Mouse (Mus musculus) adrenal gland, postnatal 10 days (tissue): ENCODE data around the gene Lmntd1. TPM values are rescaled to one million over a fixed set of nuclear protein-coding genes. Genes with fewer than 3 reads are reported as not detected.

Source experiments
- DNase-seq: peaks from one replicate; pipeline ENCODE4 v3.0.0; 2021; ENCODE audit warnings: mixed read lengths
- total RNA-seq, 2 experiments: library from RNA; stranded (reverse); gene quantifications; 2 replicates each; pipeline ENCODE4 v1.2.3; 2021

Lmntd1 gene
- total RNA-seq, 2 experiments from 2014 or later = 1.2 to 1.7 TPM

GRCm38 (mm10) chr6:145604648-145605047, 9.5 kb downstream of the Lmntd1 start:
- no peak for DNase-seq

- no peak for DNase-seq
Observed at GRCm38 (mm10) chr6:145604126-145604525, 10.0 kb downstream of the Lmntd1 start.

GRCm38 (mm10) chr6:145598794-145599555, 15.1 kb downstream of the Lmntd1 start:
- no peak for DNase-seq

DNA sequence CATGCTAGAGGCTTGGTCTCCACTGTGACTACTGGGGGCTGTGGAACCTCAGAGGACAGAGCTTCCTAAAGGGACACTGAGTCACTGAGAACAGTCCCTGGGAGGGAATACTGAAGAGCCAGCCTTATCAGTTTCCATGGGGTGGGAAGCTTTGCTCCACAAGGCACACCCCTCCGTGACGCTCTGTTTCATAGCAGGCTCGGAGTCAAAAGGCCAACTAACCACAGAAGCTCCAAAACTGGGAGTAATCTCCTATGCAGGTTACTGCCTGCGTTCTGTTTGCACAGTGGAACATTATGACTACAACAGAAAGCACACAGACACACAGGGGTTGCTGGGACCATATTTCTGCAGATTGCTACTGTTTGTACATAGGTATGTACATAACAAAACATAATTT, 18.2 kb downstream of the Lmntd1 start:
- DNase-seq = no peak

GRCm38 (mm10) chr6:145593991-145594390, 20.1 kb downstream of the Lmntd1 start:
- peak; percentile 69 for DNase-seq

GRCm38 (mm10) chr6:145592531-145592998, 21.6 kb downstream of the Lmntd1 start:
- no peak for DNase-seq

GRCm38 (mm10) chr6:145592036-145592435, 22.1 kb downstream of the Lmntd1 start:
- DNase-seq = no peak

GRCm38 (mm10) chr6:145591578-145591977, 22.5 kb downstream of the Lmntd1 start:
- DNase-seq = no peak

GRCm38 (mm10) chr6:145590501-145591293, 23.4 kb downstream of the Lmntd1 start:
- no peak for DNase-seq

GRCm38 (mm10) chr6:145585052-145585973, 28.8 kb downstream of the Lmntd1 start:
- no peak for DNase-seq

DNA sequence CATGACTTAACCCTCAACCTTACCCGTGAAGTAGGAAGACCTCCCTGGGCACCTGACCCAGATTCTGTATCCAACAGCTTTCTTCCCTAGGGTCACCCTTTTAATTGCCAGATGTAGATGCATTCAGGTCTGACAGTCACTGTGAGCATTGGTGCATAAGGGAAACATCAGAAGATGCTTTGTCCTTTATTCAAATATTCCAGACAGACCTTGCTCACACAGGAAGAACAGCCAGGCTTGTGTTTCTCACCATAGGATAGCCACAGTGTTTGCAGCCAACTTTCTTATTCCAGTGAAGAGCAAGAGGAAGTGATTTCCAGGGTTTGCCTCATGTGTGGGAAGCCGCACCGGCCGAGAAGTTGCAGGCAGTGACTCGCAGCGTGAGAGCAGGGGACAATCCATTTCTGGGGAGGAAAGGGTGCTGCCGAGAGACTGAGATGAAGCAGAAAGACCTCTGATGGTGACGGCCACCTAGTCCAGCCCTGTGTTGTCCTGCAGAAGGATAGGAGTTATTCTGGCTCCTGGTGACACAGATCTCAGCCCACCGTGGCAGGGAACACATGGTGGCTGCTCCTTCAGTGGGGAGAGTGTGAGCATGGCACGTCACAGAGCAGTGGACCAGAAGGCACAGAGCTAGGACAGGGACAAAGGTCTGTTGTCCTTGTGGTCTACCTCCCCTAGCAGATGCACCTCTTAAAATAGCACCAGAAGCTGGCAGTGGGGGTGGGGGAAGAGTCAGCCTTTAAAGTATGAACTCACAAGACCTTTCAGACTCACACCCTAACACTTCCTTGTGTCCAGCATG, 32.6 kb downstream of the Lmntd1 start:
- no peak for DNase-seq

GRCm38 (mm10) chr6:145579761-145580160, 34.4 kb downstream of the Lmntd1 start:
- no peak for DNase-seq

DNA sequence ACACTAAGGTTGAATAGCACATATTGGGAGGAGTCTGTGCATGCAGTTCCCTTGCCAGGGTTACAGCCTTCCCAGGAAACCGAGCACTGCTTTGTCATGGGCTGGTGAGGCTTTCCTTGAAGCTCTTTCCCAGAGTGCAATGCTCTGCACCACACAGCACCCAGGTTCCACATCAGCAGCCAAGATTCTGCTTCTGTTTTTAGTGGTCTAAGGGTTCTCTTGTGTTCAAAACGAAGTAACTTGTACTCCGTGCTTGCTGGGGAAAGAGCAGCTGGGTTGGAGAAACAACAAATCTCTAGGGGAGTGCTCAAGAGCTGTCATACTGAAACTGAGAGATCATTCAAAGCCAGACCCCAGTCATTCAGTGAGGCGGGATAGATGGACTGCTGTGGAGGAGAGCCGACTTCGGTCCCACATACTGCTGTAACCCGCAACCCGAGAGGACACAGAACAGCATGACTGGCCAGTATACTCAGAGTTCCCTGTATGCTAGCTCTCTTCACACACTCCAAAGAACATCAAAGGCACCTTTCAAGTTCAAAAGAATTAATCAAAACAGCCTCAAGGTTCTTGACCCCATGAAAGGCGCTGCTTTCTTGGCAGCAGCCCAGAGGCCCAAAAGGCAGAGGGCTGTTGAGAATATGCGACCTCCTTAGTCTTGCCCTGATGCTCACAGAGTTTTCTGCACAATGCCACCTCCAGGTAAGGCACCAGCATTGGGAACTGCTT, 35.5 kb downstream of the Lmntd1 start:
- DNase-seq = peak; percentile 71

GRCm38 (mm10) chr6:145576762-145577161, 37.4 kb downstream of the Lmntd1 start:
- DNase-seq = no peak

- no peak for DNase-seq
Observed at GRCm38 (mm10) chr6:145573250-145574013, 40.7 kb downstream of the Lmntd1 start.

DNA sequence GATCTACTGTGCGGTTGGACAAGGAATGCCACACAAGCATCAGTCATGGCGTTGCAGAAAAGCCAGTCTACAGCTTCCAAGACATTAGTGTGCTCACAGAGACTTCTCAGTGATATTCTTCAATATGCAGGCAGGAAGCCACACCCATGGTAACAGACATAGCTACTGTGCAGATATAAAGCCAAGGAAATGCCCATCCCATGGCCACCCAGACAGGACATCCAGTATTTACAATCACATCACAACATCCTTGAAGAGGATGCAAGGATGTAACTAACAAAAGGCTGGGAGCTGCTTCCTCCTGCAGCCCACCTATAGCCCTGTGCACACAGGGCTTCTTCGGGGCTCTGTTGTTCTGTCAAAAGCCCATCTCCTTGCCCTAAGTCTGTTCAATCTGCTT, 45.4 kb downstream of the Lmntd1 start:
- DNase-seq = no peak

- no peak for DNase-seq
Observed at GRCm38 (mm10) chr6:145567832-145568231, 46.3 kb downstream of the Lmntd1 start.

DNA sequence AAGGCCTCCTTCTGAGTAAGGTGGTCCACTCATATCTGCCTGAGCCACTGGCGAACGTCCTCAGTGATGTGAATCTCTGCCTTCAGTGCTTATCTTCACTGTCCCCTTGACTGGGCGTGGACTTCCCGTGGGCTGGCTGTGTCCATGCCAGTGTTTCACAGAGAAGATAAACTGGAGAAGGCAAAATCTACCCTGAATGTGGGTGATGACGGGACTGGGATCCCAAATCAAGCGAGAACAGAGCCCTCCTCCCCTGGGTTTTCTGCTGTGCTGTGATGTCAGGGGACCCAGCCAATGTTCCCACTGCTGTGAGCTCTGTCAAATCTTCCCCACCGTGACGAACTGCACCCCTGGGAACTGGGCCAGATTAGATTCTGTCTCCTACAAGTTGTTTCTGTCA, 46.8 kb downstream of the Lmntd1 start:
- no peak for DNase-seq

- no peak for DNase-seq
Observed at GRCm38 (mm10) chr6:145565663-145566062, 48.5 kb downstream of the Lmntd1 start.

DNA sequence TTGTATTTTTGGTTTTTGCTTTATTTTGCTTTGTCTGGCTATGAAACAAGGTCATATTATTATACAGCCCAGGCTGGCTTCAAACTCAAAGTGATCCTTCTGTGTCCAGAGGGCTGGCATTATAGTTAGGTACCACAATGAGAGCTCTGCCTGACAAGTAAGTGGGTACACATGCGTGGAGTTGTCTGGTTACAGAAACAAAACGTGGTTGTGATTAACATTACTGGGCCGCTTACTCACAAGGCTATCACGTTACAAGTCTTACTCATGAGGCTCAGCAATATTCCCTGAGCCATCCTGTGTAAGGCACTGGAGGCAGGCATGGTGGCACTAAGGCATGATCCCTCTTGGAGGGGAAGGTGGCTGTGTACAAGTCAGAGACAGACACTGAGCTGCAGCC, 49.4 kb downstream of the Lmntd1 start:
- no peak for DNase-seq
